Mouse (Mus musculus) CH12.LX (cell line): ENCODE measurements around the gene Rnf38. TPM values are rescaled to one million over a fixed set of nuclear protein-coding genes. Genes with fewer than 3 reads are reported as not detected.

Source experiments
- DNase-seq: peaks from one replicate; pipeline ENCODE4 v3.0.0-alpha.2; 2013; ENCODE audit errors: extremely low read depth
- H3K27ac ChIP-seq: 2 replicates; pipeline ENCODE4 v1.5.1; 2012; ENCODE audit warnings: low read depth, mild to moderate bottlenecking, control low read depth, moderate library complexity; ENCODE audit not compliant: insufficient read depth
- H3K27me3 ChIP-seq: replicated peaks from 2 replicates; pipeline ENCODE3; 2012; ENCODE audit warnings: inconsistent platforms
- H3K36me3 ChIP-seq, 2 experiments: replicated peaks in 1 of 2; 2 replicates each; pipeline versions ENCODE3 to v1.6.1; 2012; ENCODE audit warnings: inconsistent platforms in 1 of 2, low read length in 1 of 2, mild to moderate bottlenecking in 1 of 2, mixed read lengths in 1 of 2, moderate library complexity in 1 of 2; ENCODE audit not compliant: control insufficient read depth in 1 of 2, insufficient read depth in 1 of 2
- H3K4me1 ChIP-seq, 2 experiments: 2 replicates each; pipeline ENCODE4 v1.6.1; 2012; ENCODE audit warnings: inconsistent platforms in 1 of 2, moderate library complexity in 1 of 2; ENCODE audit not compliant: insufficient read depth in 2 of 2, control insufficient read depth in 1 of 2
- H3K4me2 ChIP-seq: 2 replicates; pipeline ENCODE4 v1.6.1; 2012; ENCODE audit warnings: low read depth, mild to moderate bottlenecking, control low read depth; ENCODE audit not compliant: poor library complexity, insufficient read depth, severe bottlenecking
- H3K4me3 ChIP-seq, 3 experiments: fragments of 150-350 bp in 1 of 3; sonication (generic) in 1 of 3; replicated peaks in 1 of 3; 2 replicates each; pipeline versions ENCODE3 to v1.5.1; 2011 to 2012; ENCODE audit warnings: low read depth in 2 of 3, low read length in 2 of 3, mild to moderate bottlenecking in 2 of 3, moderate library complexity in 2 of 3, control low read depth in 1 of 3, improper control_type of control experiment in 1 of 3, inconsistent platforms in 1 of 3, mixed read lengths in 1 of 3; ENCODE audit not compliant: poor library complexity in 1 of 3
- H3K79me2 ChIP-seq: replicated peaks from 2 replicates; pipeline ENCODE4 v1.6.1; 2012; ENCODE audit warnings: mild to moderate bottlenecking, moderate library complexity; ENCODE audit not compliant: control insufficient read depth, poor library complexity, insufficient read depth, severe bottlenecking; ENCODE audit errors: extremely low read depth
- H3K9ac ChIP-seq: 2 replicates; pipeline ENCODE4 v1.6.1; 2012; ENCODE audit warnings: low read depth, mild to moderate bottlenecking, control low read depth, moderate library complexity; ENCODE audit not compliant: insufficient read depth
- H3K9me3 ChIP-seq: replicated peaks from 2 replicates; pipeline ENCODE3; 2012; ENCODE audit warnings: low read length, inconsistent platforms, mixed read lengths
- BHLHE40 ChIP-seq: IDR thresholded peaks from 2 replicates; pipeline ENCODE4 v1.6.1; 2011; ENCODE audit warnings: mild to moderate bottlenecking, low read depth, low read length, improper control_type of control experiment
- CHD1 ChIP-seq: IDR thresholded peaks from 2 replicates; pipeline ENCODE4 v1.6.1; 2012; ENCODE audit warnings: low read depth, low read length, improper control_type of control experiment, inconsistent platforms
- CHD2 ChIP-seq: IDR thresholded peaks from 2 replicates; pipeline ENCODE4 v1.6.1; 2011; ENCODE audit warnings: low read length, improper control_type of control experiment
- CTCF ChIP-seq, 2 experiments: IDR thresholded peaks in 1 of 2; conservative IDR thresholded peaks in 1 of 2; 2 replicates each; pipeline ENCODE4 v1.5.1; 2011 to 2012; ENCODE audit warnings: low read depth in 2 of 2, low read length in 2 of 2, improper control_type of control experiment in 1 of 2, inconsistent platforms in 1 of 2, mild to moderate bottlenecking in 1 of 2, moderate library complexity in 1 of 2
- E2F4 ChIP-seq: IDR thresholded peaks from 2 replicates; pipeline ENCODE4 v1.6.1; 2011; ENCODE audit warnings: low read depth, low read length, improper control_type of control experiment; ENCODE audit not compliant: insufficient replicate concordance
- ELF1 ChIP-seq: IDR thresholded peaks from 2 replicates; pipeline ENCODE4 v1.6.1; 2014; ENCODE audit warnings: low read depth, mild to moderate bottlenecking, inconsistent platforms, low read length, improper control_type of control experiment
- EP300 ChIP-seq: IDR thresholded peaks from 2 replicates; pipeline ENCODE4 v1.6.1; 2011; ENCODE audit warnings: low read length, improper control_type of control experiment
- ETS1 ChIP-seq: conservative IDR thresholded peaks from 2 replicates; pipeline ENCODE4 v1.6.1; 2012; ENCODE audit warnings: low read depth, mild to moderate bottlenecking, inconsistent platforms, low read length, improper control_type of control experiment, moderate library complexity
- IRF4 ChIP-seq: IDR thresholded peaks from 2 replicates; pipeline ENCODE4 v1.6.1; 2014; ENCODE audit warnings: low read depth, mild to moderate bottlenecking, inconsistent platforms, low read length, improper control_type of control experiment
- JUN ChIP-seq: IDR thresholded peaks from 2 replicates; pipeline ENCODE4 v1.6.1; 2011; ENCODE audit warnings: low read depth, mild to moderate bottlenecking, low read length, improper control_type of control experiment, moderate library complexity; ENCODE audit not compliant: insufficient read depth
- JUND ChIP-seq: conservative IDR thresholded peaks from 2 replicates; pipeline ENCODE4 v1.6.1; 2011; ENCODE audit warnings: low read depth, low read length, improper control_type of control experiment
- MAZ ChIP-seq: IDR thresholded peaks from 2 replicates; pipeline ENCODE4 v1.6.1; 2012; ENCODE audit warnings: low read depth, mild to moderate bottlenecking, inconsistent platforms, low read length, improper control_type of control experiment, moderate library complexity
- MEF2A ChIP-seq: IDR thresholded peaks from 2 replicates; pipeline ENCODE4 v1.6.1; 2014; ENCODE audit warnings: low read depth, mild to moderate bottlenecking, inconsistent platforms, low read length, improper control_type of control experiment, borderline replicate concordance
- MXI1 ChIP-seq: IDR thresholded peaks from 2 replicates; pipeline ENCODE4 v1.6.1; 2011; ENCODE audit warnings: mild to moderate bottlenecking, low read depth, low read length, improper control_type of control experiment
- NELFE ChIP-seq: IDR thresholded peaks from 2 replicates; pipeline ENCODE4 v1.6.1; 2011; ENCODE audit warnings: low read depth, low read length, improper control_type of control experiment
- NRF1 ChIP-seq: IDR thresholded peaks from 2 replicates; pipeline ENCODE4 v1.6.1; 2014; ENCODE audit warnings: low read depth, mild to moderate bottlenecking, inconsistent platforms, low read length, improper control_type of control experiment, moderate library complexity
- PAX5 ChIP-seq: IDR thresholded peaks from 2 replicates; pipeline ENCODE4 v1.6.1; 2012; ENCODE audit warnings: low read length, inconsistent platforms, mixed read lengths
- POLR2A ChIP-seq: IDR thresholded peaks from 2 replicates; pipeline ENCODE4 v1.6.1; 2011; ENCODE audit warnings: low read depth, mild to moderate bottlenecking, improper control_type of control experiment, low read length
- RAD21 ChIP-seq: IDR thresholded peaks from 2 replicates; pipeline ENCODE4 v1.6.1; 2011; ENCODE audit warnings: low read depth, mild to moderate bottlenecking, low read length, improper control_type of control experiment, moderate library complexity
- SIN3A ChIP-seq: IDR thresholded peaks from 2 replicates; pipeline ENCODE4 v1.6.1; 2012; ENCODE audit warnings: low read length, improper control_type of control experiment, inconsistent platforms
- TCF12 ChIP-seq: IDR thresholded peaks from 2 replicates; pipeline ENCODE4 v1.6.1; 2014; ENCODE audit warnings: low read depth, mild to moderate bottlenecking, inconsistent platforms, low read length, improper control_type of control experiment
- USF1 ChIP-seq: IDR thresholded peaks from 2 replicates; pipeline ENCODE4 v1.6.1; 2014; ENCODE audit warnings: low read depth, mild to moderate bottlenecking, inconsistent platforms, low read length, improper control_type of control experiment
- USF2 ChIP-seq: conservative IDR thresholded peaks from 2 replicates; pipeline ENCODE4 v1.6.1; 2011; ENCODE audit warnings: low read depth, low read length, improper control_type of control experiment
- ZC3H11A ChIP-seq: IDR thresholded peaks from 2 replicates; pipeline ENCODE4 v1.6.1; 2012; ENCODE audit warnings: low read depth, mild to moderate bottlenecking, inconsistent platforms, low read length, improper control_type of control experiment
- ZKSCAN1 ChIP-seq: IDR thresholded peaks from 2 replicates; pipeline ENCODE4 v1.6.1; 2012; ENCODE audit warnings: low read depth, inconsistent platforms, low read length, improper control_type of control experiment, borderline replicate concordance
- ZNF384 ChIP-seq: IDR thresholded peaks from 2 replicates; pipeline ENCODE4 v1.6.1; 2012; ENCODE audit warnings: low read depth, low read length, improper control_type of control experiment, inconsistent platforms
- dilution Hi-C: fragments of 300-500 bp; cut with MboI; formaldehyde crosslinking; loops from 2 replicates; pipeline ENCODE4 v1.14.3; 2020; ENCODE audit warnings: low sequenced_read_pairs; ENCODE audit not compliant: extremely low pct_unique_long_range_greater_than_20kb, extremely low pct_ligation_motif_present
- in situ Hi-C: fragments of 300-500 bp; cut with MboI; formaldehyde crosslinking; loops from 3 replicates; pipeline ENCODE4 v1.14.3; 2019; ENCODE audit warnings: low sequenced_read_pairs, low pct_ligation_motif_present, low pct_unique_long_range_greater_than_20kb, mixed read lengths
- polyA plus RNA-seq: library from polyadenylated mRNA; unstranded; fragments of >175 nt; gene quantifications from 2 replicates; pipeline ENCODE4 v1.2.1, GENCODE M21; 2012; ENCODE audit warnings: low read depth; ENCODE audit not compliant: insufficient read length
- total RNA-seq, 2 experiments: library from RNA; depleted of rRNA; stranded (reverse); fragments of 300-350 nt in 1 of 2; fragments of >200 nt in 1 of 2; gene quantifications; 2 replicates each; pipeline ENCODE4 v1.2.3; 2012 to 2014

The Rnf38 gene
- total and polyA plus RNA-seq, 3 experiments = 5.4 to 13.2 (median 6.6) TPM

DNA sequence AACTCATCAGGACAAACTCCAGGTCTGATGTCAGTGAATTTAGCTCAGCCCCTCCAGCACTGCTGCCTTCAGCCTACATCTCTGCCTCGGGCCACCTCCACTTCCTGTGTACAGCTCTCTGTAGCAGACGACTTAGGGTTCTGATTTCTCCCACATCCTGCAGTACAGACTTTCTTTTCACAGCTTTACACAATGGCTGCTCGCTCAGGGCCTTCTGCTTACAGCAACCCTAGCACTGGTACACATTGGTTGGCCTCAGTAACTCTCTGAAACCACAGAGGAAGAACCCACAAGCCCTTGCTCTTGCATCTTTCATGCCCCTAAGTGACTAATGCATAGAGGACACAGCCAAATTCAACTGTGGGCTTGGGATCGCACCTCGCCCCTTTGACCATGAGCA lies 37.5 kb upstream of the Rnf38 start:
- no peak overlapping the region for H3K27ac ChIP-seq
- in situ Hi-C loops = no loop called here
- no peak for DNase-seq

GRCm38 (mm10) chr4:44269376-44269817 lies 35.8 kb upstream of the Rnf38 start:
- Histone ChIP-seq H3K79me2 (no peaks in the 10 kb centered on the region), H3K4me2 (no peak overlapping the region), H3K4me3 (no peak overlapping the region), H3K9ac (no peak overlapping the region), H3K27ac (no peak overlapping the region), H3K4me1 (peaks cover 5 to 6% of the 10 kb centered on the region in 2 experiments; a peak in 3 of 4 replicates), H3K27me3 (no peaks in the 10 kb centered on the region), H3K36me3 (no peaks in the 10 kb centered on the region), H3K9me3 (no peaks in the 10 kb centered on the region)
- dilution Hi-C loops (no loop called here), in situ Hi-C loops (no loop called here)
- no peak for DNase-seq
- TF ChIP-seq CHD1 (no peak), PAX5 (no peak), BHLHE40 (no peak), ELF1 (no peak), MEF2A (no peak), ZNF384 (no peak), NELFE (no peak), CTCF (conservative IDR thresholded peaks at IDR 0.05 in 1 of 2, IDR thresholded peaks at IDR 0.05 in 1 of 2; ENCODE audit: low read depth in 2 of 2, low read length in 2 of 2) (no peak), EP300 (no peak), IRF4 (no peak), ETS1 (no peak), JUND (no peak)

More for the DNA sequence above, 37.5 kb upstream of the Rnf38 start:
- Histone ChIP-seq H3K36me3 (no peaks in the 10 kb centered on the region), H3K9me3 (no peaks in the 10 kb centered on the region), H3K27me3 (no peaks in the 10 kb centered on the region), H3K4me2 (no peak overlapping the region), H3K4me3 (no peak overlapping the region), H3K9ac (no peak overlapping the region), H3K4me1 (peaks cover 5 to 8% of the 10 kb centered on the region in 2 experiments; a peak in 3 of 4 replicates), H3K79me2 (no peaks in the 10 kb centered on the region)
- dilution Hi-C loops = no loop called here
- TF ChIP-seq NRF1 (no peak), USF2 (no peak), JUN (no peak), ZKSCAN1 (no peak), POLR2A (no peak), ZC3H11A (no peak), E2F4 (no peak), SIN3A (no peak), IRF4 (no peak), MAZ (no peak), MXI1 (no peak), CHD2 (no peak), TCF12 (no peak), ETS1 (no peak), RAD21 (no peak), USF1 (no peak)
